Mouse (Mus musculus): ENCODE results near the gene Cdh22. TPM values are rescaled to one million over a fixed set of nuclear protein-coding genes. Genes with fewer than 3 reads are reported as not detected.

The Cdh22 gene
- total RNA-seq, 2 experiments from 2014 or later = 0.52 to 1.0 TPM

- DNase-seq = no peak
Measured at GRCm38 (mm10) chr2:165248967-165249366, 14.3 kb upstream of the Cdh22 start.

GRCm38 (mm10) chr2:165246349-165246748, 11.7 kb upstream of the Cdh22 start:
- no peak for DNase-seq

GRCm38 (mm10) chr2:165243122-165243720, 8.6 kb upstream of the Cdh22 start:
- no peak for DNase-seq

- no peak for DNase-seq
Measured at GRCm38 (mm10) chr2:165242575-165242974, 7.9 kb upstream of the Cdh22 start.

GRCm38 (mm10) chr2:165241786-165242185, 7.1 kb upstream of the Cdh22 start:
- no peak for DNase-seq

GRCm38 (mm10) chr2:165240371-165240770, 5.7 kb upstream of the Cdh22 start:
- no peak for DNase-seq

GRCm38 (mm10) chr2:165239533-165240144, 5.0 kb upstream of the Cdh22 start:
- DNase-seq = no peak

GRCm38 (mm10) chr2:165238416-165239145, 3.9 kb upstream of the Cdh22 start:
- DNase-seq = no peak

GRCm38 (mm10) chr2:165234291-165234612, 401 bp downstream of the Cdh22 start:
- DNase-seq = no peak

- peak; percentile 42 to 71 for DNase-seq
Measured at GRCm38 (mm10) chr2:165233491-165234290, 962 bp downstream of the Cdh22 start.

- DNase-seq = no peak
Measured at GRCm38 (mm10) chr2:165229050-165229449, 5.6 kb downstream of the Cdh22 start.

- no peak for DNase-seq
Measured at GRCm38 (mm10) chr2:165223837-165224236, 10.8 kb downstream of the Cdh22 start.

GRCm38 (mm10) chr2:165221952-165222351, 12.7 kb downstream of the Cdh22 start:
- no peak for DNase-seq

GRCm38 (mm10) chr2:165220347-165220945, 14.2 kb downstream of the Cdh22 start:
- no peak for DNase-seq

GRCm38 (mm10) chr2:165218954-165219353, 15.7 kb downstream of the Cdh22 start:
- no peak for DNase-seq

GRCm38 (mm10) chr2:165217361-165218149, 17.1 kb downstream of the Cdh22 start:
- peak; percentile 27 to 39 for DNase-seq

- peak; percentile 25 to 36 for DNase-seq
Measured at GRCm38 (mm10) chr2:165215103-165215951, 19.3 kb downstream of the Cdh22 start.

GRCm38 (mm10) chr2:165211426-165212079, 23.1 kb downstream of the Cdh22 start:
- no peak for DNase-seq

- no peak for DNase-seq
Measured at GRCm38 (mm10) chr2:165210948-165211347, 23.7 kb downstream of the Cdh22 start.

GRCm38 (mm10) chr2:165207689-165208088, 27.0 kb downstream of the Cdh22 start:
- no peak for DNase-seq

All from heart, adult 18-20 months (tissue).